Mouse (Mus musculus) liver, embryonic 18 days (tissue): ENCODE measurements around the gene Gm4894. TPM values are rescaled to one million over a fixed set of nuclear protein-coding genes. Genes with fewer than 3 reads are reported as not detected.

ENCODE experiments used
- polyA plus RNA-seq: library from polyadenylated mRNA; depleted of rRNA; stranded (reverse); fragments of >200 nt; gene quantifications from 2 replicates; pipeline ENCODE4 v1.2.3, GENCODE M21; 2012; rRNA removed

Gene Gm4894
- not detected in 2 replicates for polyA plus RNA-seq

DNA sequence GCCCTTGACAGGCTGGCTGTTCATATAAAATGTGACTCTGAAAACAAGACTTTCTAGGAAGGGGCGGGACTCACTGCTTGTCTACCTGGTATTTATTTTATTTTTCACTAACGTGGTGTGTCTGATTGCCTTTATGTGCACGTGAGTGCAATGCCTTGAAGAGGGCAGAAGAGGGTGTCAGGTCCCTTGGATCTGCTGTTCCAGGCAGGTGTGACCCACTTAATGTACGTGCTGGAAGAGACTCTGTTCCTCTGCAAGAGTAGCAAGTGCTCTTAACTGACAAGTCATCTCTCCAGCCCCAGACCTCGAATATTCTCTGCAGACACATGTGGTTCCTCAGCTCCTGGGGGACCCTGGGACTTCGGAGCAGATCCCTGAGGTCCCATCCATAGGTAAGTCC is at the start of gene Gm4894:
TSS of gene Gm4894 (plus strand) at position 301 of the 400 bp plus-strand sequence.

Other genes with a start within 250 kb of the Gm4894 start
- 11.2 and 11.8 TPM in 2 replicates for gene Zw10, start 194.9 kb upstream of the Gm4894 start, polyA plus RNA-seq
- gene Tmprss5, start 169.3 kb upstream of the Gm4894 start, polyA plus RNA-seq, result 0.01 TPM in 1 of 2 replicates, not detected in the other
- not detected in 2 replicates for gene Drd2, start 90.1 kb downstream of the Gm4894 start, polyA plus RNA-seq
- gene Ankk1, start 176.5 kb downstream of the Gm4894 start, polyA plus RNA-seq, result not detected in 2 replicates
- gene Ttc12, start 235.7 kb downstream of the Gm4894 start, polyA plus RNA-seq, result 0.34 and 0.52 TPM in 2 replicates